Mouse (Mus musculus): ENCODE measurements at regions not wholly inside any gene's neighbourhood (a gene's known extent, or its start where the extent isn't known, plus 50 kb on each side); places are given as distances from the start of the nearest gene placed in this dataset.

DNA sequence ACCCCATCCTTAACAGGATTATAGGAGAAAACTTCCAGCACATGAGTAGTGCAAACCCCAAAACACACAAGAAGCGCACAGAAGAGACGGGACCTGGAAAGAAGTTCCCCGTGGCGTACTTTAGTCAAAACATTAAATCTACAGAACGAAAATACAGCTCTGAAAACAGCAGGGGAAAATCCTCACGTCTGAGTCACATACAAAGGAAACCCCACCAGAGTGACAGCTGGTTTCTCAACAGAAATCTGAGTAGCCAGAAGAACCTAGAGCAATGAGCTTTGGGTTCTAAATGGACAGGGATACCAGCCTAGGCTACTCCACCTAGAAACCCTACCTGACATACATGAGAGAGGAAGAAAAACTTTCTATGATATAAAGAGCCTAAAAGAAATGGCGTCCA lies 234.0 kb upstream of the Hs6st1 start:
- TF ChIP-seq GATA1 (IDR thresholded peaks at IDR 0.05; ENCODE audit: borderline replicate concordance, low read length) (no peak), FLI1 (IDR thresholded peaks at IDR 0.05; ENCODE audit: low read length) (no peak)

Measured in megakaryocyte, embryonic 14.5 days (primary cell).